Mouse (Mus musculus) gastrocnemius, postnatal 36 days (tissue): Measurements from ENCODE around the gene Kif1bp. TPM values are rescaled to one million over a fixed set of nuclear protein-coding genes. Genes with fewer than 3 reads are reported as not detected.

ENCODE experiments used
- DNase-seq, 2 experiments: peaks; one replicate each; pipeline ENCODE4 v3.0.0; 2022
- intact Hi-C: fragments of 180-260 bp; cut with DNase I; formaldehyde crosslinking; loops from one replicate; pipeline ENCODE4 v1.15.1; 2025
- total RNA-seq, 2 experiments: library from RNA; stranded (reverse); gene quantifications; 2 replicates each; pipeline ENCODE4 v1.2.3; 2021

Gene Kif1bp
- total RNA-seq, 2 experiments from 2014 or later, result 23.6 to 24.0 TPM

DNA sequence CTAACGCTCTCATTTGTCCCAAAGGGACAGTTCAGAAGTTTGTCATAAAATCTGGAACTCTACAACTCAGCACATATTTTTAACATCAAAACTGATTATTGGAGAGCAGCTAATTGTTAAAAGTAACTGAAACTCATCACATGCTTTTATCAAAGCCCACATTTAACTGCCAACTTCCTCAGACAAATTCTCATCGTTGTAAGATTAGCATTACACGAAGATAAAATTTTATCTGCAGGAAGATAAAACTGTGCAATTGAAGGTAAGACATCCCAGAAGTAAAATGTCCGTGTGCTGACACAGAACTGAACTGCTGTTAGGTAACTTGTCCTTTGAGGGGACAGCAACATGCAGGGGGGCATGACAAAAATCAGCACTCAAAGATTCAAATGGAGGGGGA, 9.4 kb downstream of the Kif1bp start:
- intact Hi-C loops, result no loop called here
- DNase-seq, result no peak

DNA sequence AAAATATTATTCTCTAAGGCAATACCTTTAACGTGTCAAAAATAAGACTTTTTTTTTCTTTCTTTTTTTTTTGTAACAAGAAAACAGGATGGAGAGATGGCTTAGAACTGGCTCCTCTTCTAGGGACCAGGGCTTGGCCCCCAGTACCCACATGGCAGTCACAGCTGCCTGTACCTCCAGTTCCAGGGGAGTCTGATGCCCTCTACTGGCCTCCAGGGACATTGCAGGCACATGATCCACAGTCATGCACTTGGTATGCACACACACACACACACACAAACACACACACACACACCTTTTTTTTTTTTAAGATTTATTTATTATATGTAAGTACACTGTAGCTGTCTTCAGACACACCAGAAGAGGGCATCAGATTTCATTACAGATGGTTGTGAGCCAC, 20.5 kb downstream of the Kif1bp start:
- no peak for DNase-seq
- intact Hi-C loops, result no loop called here

DNA sequence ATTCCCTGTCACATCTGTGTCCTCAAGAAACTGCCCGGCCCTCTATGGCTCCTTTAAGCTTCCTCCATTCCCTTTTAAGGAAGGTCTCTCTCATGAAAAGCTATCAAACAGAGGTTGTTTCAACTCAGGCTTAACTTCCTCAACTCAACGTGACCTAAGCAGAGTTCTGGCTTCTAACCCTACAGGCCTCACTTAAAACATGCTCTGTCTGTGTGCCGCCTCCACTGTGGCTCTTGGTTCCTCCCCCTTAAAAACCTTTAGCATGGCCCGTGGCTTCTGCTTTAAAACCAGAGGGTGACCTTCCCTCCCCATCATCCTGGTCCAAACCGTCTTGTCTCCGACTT, 21.7 kb downstream of the Kif1bp start:
- no peak for DNase-seq
- intact Hi-C loops, result no loop called here

DNA sequence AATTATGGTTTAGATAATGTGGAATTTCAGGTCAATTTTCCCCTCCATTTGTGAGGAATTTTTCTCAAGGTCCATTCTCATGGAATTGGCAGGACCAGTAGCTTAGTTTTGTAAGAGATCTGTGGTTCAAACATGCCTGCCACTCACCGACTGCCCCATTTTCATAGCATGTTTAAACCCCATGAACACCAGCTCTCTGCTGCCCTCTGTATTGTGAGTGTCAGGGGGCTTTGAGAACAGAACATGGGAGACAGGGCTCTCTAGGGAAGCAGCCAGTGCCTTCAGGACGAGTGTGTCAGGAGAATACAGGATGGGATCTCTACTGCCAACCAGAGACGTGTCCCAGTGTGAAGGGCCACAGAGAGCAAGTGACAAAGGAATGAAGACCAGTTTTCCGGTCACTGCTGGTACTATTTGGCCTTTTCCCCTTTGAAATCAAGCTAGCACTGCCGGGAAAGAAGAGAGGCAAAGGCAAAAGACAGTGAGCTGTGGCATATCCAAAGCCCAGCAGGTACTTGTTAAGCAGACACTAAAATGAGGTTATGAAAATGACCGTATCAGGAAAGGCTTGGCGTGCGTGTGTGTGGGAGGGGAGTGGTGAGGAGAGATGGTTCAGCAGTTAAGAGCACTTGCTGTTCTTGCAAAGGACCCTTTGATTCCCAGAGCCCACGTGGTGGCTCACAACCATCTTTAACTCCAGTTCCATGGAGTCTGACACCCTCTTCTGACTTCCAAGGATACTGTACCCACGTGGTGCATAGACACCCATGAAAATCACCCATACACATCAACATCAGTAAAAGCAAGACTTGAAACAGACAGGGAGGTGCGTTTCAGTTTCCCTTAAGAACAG, 22.3 kb downstream of the Kif1bp start:
- DNase-seq, result no peak
- intact Hi-C loops, result no loop called here

GRCm38 (mm10) chr10:62553611-62554091, 24.6 kb downstream of the Kif1bp start:
- DNase-seq, result no peak
- intact Hi-C loops, result no loop called here

DNA sequence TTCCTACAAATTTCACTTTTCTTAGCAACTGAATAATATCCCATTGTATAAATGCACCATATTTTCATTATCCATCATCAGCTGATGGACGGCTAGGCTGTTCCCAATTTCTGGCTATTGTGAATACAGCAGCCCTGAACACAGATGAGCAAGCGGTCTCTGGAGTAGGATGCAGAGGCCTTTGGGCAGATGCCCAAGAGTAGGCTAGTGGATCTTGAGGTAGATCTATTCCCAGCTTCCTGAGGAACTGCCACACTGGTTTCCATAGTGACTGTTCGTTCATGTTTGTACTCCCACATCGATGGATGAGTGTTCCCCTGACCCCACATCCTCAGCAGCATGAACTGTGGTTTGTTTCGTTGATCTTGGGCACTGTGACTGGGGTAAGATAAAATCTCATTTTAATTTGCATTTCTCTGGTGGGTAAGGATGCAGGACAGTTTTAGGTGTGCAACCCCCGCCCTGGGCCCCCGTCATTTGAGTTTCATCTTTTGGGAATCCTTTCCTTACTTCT, 27.4 kb downstream of the Kif1bp start:
- intact Hi-C loops, result no loop called here
- no peak for DNase-seq

- intact Hi-C loops, result loop anchor here (1.0 kb wide), 1 partner anchor 46 kb away; no protein-coding TSS in a partner anchor
- DNase-seq, result peak; percentile 43 to 68
Observed at GRCm38 (mm10) chr10:62549523-62550166, 28.6 kb downstream of the Kif1bp start.

DNA sequence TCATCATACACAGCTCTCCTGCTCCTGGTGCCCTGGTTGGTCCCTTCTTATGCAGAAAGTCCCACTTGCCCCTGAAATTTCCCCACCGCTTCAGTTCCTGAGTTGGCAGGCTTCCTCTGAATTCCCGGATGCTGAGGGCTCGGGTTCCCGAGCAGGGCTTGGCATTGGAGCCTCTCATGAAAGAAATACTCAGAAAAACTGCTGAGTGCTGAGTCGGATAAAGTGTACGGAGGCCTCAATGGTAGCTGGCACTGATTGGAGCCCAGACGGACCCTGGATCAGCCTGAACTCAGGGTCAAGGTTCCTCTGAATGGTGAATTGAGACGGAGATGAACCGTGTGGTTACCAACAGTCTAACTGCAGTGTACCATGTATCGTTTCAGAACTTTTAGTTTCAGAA, 31.8 kb downstream of the Kif1bp start:
- no peak for DNase-seq
- intact Hi-C loops, result no loop called here

DNA sequence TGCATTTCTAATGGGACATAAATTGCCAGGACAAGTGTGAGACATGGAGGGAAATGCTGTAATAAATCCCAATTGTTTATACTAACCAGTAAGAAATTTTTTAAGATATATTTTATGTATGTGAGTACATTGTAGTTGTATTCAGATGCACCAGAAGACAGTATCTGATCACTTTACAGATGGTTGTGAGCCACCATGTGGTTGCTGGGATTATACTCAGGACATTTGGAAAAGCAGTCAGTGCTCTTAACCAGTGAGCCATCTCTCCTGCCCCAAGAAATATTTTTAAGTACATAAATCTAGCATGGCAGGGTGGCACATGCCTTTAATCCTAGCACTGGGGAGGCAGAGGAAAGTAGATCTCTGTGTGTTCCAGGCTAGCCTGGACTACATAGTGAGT, 32.5 kb downstream of the Kif1bp start:
- intact Hi-C loops, result no loop called here
- no peak for DNase-seq

GRCm38 (mm10) chr10:62544316-62544715, 33.9 kb downstream of the Kif1bp start:
- no peak for DNase-seq
- intact Hi-C loops, result no loop called here

DNA sequence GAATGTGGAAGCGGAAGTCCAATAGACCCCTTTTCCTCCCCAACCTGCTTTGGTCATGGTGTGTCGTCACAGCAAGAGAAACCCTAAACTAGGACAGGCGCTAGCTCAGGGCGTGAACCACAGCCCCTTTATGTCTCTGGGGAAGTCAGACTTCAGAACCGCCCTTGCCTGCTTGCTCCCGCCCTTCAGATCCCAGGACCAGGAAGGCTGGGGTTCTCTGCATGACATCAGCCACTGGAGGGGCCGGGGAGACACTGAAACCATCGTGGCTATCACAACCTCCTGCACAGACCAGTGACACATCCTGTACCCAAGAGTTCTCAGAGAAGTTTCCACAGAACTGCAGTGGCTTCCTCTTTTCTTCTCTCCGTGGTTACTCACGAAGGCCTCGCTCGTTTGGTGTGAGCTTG, 34.9 kb downstream of the Kif1bp start:
- no peak for DNase-seq
- intact Hi-C loops, result no loop called here

DNA sequence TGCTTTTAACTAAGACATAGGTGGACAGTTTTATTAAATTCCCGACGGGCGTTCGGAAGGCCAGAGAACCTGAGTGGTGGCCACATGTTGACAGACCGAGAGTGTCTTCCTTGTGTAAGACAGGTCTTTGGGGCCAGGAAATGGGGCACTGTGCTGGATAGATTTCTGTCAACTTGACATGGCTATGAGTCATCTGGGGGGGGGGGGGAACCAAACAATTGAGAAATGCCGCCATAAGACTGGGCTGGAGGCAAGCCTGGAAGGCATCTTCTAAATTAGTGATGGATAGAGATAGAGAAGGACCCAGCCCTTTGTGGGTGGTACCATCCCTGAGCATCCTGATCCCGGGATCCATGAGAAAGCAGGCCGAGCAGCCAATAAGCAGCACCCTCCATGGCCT, 35.3 kb downstream of the Kif1bp start:
- intact Hi-C loops, result no loop called here
- DNase-seq, result no peak

DNA sequence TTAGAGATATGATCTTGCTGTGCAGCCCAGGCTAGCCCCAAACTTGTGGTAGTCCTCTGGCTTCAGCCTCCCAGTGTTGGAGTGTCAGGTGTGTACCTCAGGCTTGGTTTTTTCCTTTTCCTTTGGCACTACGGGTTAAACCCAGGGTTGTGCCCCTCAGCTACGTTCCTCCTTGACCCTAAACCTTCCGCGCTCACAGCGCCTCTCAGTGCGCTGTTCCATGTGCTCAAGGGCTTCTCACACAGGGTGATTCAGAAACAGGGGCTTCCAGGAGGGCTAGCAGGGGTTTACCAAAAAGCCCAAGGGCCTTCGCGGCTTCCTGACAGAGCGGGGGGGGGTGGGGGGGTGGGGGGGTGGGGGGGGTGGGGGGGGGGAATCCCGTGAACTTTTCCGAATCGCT, 35.8 kb downstream of the Kif1bp start:
- DNase-seq, result no peak
- intact Hi-C loops, result no loop called here

- no peak for DNase-seq
- intact Hi-C loops, result no loop called here
Observed at GRCm38 (mm10) chr10:62541499-62541898, 36.8 kb downstream of the Kif1bp start.

DNA sequence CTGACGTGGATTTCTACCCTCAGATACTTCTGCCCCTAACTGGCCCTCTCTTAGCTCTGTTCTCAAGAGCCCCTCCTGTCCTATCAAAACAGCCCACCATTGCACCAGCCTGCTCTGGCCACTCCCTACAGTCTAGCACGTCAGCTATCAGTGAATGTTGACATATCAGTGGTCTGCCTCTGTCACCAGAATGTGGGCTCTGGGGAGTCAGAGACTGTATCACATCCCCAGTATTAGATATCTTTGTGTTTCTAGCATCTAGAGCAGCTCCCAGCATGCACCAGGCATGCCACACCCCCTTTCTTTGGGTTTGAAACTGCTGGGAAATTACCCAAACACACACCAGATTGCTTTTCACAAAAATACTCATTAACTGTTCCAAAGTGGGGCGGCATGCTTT, 37.5 kb downstream of the Kif1bp start:
- DNase-seq, result no peak
- intact Hi-C loops, result no loop called here

DNA sequence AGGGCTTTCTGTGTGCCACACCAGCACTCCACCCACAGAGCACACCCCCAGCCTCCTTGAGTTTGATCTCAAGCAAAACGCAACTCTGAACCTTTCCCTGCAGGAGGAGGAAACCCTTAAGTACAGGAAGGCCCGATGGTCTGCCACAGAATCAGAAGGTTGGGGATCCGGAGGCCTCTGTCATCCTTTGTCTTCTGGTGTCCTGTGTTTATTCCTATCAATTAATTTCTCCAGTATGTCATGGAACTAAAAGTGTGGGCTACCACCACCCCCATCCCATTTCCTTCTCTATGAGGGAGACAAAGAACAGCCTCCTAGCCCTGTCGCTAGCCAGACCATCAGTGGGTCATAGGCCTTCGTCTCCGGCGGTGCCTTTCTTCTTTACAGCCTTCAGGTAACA, 43.7 kb downstream of the Kif1bp start:
- intact Hi-C loops, result no loop called here
- no peak for DNase-seq

DNA sequence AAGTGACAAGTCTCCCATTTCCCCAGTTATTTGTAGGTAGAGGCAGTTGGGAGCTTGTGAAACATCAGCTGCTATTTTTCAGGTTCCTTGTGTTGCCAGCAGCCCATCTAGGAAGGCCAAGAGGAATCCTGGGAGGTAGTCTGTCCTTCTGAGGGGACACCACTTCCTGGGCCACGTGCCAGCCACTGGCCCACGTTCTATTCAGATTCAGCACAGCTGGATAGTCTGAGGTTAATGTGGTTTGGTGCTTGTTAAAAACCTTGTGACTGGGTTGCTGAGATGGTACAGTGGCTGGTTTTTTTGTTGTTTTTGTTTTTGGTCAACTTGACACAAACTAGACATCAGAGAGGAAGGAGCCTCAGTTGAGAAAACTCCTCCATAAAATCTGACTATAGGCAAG, 45.4 kb downstream of the Kif1bp start:
- intact Hi-C loops, result no loop called here
- no peak for DNase-seq

DNA sequence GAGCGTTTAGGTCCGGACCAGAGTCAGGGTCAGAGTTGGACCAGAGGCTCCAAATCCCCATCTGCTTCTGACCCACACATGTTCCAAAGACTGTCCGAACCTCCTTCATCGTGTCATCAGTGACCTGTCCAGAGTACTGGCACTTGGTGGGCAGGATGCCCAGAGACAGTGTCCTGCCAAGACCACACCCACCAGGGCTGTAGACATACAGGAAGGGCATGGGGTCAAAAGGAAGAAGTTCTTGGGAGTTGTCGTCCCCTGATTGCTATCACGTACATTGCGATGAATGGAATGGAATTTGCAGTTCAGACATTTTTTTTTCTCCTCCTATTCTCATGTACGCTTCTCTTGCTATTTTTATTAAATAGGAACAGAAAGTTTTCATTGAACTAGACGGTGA, 48.1 kb downstream of the Kif1bp start:
- intact Hi-C loops, result no loop called here
- peak; percentile 37 to 38 for DNase-seq

GRCm38 (mm10) chr10:62527351-62527750, 50.9 kb downstream of the Kif1bp start, which contains the start of gene Srgn:
Gene Srgn (minus strand): TSS chr10:62527451.
- no peak for DNase-seq
- intact Hi-C loops, result no loop called here

DNA sequence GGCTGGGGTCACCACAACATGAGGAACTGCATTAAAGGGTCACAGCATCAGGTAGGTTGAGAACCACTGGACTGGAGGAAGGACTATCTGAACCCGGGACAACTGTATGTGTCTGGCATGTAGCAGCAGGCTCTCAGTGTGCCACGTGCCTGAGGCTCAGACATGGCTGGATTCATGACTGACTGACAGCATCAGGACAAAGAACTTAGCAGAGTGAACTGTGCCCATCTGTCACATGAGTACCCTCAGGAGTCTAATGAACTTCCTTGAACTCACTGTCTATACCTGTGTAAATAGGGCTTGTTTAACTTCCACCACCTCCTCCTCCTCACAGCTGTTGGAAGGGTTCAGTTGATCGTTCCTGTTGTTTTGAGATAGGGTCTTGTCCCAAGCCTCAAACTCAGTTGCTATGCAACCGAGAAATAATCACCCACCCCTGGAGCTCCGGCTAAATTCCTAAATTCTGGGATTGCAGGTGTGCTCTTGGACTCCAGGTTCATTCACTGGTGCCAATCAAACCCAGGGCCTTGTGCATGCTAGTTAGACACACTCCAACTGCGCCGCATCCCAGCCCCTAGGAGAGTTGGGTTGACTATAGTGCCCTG, 55.8 kb downstream of the Kif1bp start:
- intact Hi-C loops, result no loop called here
- DNase-seq, result no peak

DNA sequence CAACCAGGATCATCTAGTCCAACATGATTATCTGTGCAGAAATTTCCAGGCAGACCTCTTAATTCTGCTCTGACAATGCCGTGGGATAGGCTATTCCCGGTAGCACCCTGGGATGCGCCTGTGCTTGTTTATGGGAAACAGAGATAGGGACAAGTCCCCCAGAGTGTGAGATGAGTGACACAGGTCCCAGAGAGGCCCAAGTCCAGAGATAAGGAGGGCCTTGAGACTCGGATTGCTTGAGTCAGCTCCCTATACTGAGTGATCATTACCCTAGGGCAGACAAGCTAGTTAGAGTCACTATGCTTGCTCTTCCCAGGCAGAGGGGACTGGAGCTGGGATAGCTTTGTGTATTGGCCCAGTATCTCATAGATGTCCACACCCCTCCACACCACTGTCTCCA, 56.5 kb downstream of the Kif1bp start:
- intact Hi-C loops, result no loop called here
- no peak for DNase-seq
